Mouse (Mus musculus) mesoderm, embryonic 11.5 days (tissue): ENCODE data around the gene Ttc7.

Experiments
- DNase-seq: peaks from one replicate; pipeline ENCODE4 v3.0.0-alpha.2; 2012; ENCODE audit warnings: low read depth, low spot score

The Ttc7 gene

GRCm38 (mm10) chr17:87312924-87313870 lies 30.5 kb downstream of the Ttc7 start:
- DNase-seq = no peak

DNA sequence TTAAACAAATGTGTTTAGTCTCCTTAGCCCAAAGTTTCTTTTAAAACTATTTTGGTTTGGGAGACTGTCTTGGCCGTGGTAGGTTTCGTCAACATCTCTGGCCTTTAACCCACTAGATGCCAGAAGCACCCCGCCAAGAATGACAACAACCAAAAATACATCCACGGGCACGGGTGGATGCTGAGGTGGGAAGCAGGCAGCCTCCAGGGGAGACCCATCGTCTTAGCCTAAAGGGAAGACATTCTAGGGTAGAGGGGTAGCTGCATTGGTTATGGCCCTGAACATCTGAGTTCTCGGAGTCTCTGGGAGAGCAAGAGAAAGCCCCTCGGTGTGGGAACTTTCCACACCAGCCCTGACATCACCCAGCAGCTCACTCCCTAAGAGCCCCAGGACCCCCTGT lies 31.4 kb downstream of the Ttc7 start:
- no peak for DNase-seq

DNA sequence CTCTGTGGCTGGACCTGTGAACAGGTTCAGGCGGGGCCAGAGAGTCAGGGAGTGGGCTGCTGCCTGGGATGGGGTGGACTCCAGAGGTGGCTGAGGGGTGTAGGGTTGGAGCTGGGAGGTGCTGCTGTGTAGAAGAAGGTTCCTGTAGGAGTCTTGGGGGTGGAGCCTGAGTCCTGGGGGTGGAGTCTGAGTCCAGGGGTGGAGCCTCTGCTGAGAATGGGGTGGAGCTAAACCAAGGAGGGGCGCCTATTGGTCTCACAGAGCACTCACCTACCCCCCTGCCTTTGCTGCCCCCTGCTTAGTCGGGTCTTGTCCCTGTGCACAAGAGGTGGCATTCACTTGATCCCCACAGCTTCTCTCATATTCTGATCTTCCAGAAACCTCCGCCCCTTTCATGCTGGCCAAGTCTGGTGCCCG lies 31.9 kb downstream of the Ttc7 start:
- no peak for DNase-seq

GRCm38 (mm10) chr17:87315021-87315531 lies 32.4 kb downstream of the Ttc7 start:
- peak; percentile 88 for DNase-seq

- DNase-seq = no peak
Observed at GRCm38 (mm10) chr17:87315891-87316763, 33.4 kb downstream of the Ttc7 start.

DNA sequence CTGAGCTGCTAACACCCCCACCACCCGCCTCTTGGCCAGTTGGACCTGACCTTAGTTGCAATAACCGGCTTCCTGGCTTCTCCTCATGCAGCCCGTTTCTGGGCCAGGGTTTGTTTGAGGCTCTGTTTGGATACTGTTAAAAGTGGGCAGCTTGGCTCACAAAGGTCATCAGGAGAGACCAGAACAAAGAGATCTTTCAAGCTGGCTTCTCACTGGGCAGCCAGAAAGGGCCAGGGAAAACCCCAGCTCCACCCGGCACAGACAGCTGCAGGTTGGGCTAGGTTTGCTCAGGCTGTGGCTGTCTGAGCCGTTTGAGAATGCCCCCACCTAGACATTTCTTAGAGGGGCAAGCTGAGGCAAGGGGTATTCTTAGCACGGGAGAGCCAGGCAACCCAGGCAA lies 34.6 kb downstream of the Ttc7 start:
- DNase-seq = no peak

GRCm38 (mm10) chr17:87317947-87318346 lies 35.3 kb downstream of the Ttc7 start:
- DNase-seq = no peak

DNA sequence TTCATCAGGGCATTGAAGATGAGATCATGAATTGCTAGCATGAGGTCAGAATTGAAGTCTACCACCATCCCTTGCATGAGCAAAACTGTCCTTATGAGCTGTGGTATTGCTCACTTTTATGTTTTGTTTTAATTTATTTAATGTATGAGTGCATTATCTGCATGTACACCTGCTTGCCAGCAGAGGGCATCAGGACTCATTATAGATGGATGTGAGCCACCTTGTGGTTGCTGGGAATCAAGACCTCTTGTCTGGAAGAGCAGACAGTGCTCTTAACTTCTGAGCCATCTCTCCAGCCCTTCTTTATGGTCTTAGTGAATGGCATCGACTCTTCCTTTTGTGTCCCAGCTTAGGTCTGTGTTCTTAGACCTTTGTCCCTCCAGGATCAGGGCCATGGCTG lies 39.0 kb downstream of the Ttc7 start:
- DNase-seq = no peak

- DNase-seq = no peak
Observed at GRCm38 (mm10) chr17:87323215-87323614, 40.5 kb downstream of the Ttc7 start.

DNA sequence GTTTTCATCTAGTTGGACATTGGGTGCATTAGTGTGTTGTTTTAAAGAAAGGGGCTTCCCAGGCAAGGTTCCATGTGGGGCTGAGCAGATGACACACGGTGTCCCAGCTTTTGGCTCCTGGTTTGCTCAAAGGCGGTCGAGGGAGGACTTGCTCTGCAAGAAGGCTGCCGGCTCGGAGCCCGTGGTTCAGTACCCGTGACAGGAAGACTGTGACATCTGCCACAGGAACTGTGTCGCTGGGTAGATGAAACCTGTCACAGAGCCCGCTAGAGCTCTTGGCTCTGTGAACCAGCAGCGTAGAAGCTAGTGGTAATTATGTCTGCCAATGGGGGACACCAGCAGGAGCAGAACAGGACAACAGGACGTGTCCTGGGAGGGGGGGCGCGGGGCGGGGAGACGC lies 42.8 kb downstream of the Ttc7 start:
- DNase-seq = no peak

DNA sequence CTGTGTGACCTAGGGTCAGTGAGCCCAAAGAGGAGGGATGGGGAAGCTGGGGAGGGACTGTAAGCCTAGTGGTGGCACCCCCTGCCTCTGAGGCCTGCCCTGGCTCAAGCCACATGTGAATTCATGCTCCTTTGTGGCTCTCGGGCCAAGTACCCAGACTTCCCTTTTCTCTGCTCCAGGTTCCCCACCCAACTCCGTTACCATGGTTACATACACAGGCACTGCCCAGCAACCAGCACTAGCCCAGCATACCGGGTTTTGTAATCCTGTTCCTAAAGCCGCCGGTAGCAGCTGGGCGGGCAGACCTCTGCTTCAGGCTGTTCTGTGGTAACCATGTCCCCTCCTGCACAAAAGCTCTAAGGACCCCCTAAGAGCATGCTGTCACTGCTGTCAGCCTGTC lies 44.3 kb downstream of the Ttc7 start:
- peak; percentile 69 for DNase-seq

DNA sequence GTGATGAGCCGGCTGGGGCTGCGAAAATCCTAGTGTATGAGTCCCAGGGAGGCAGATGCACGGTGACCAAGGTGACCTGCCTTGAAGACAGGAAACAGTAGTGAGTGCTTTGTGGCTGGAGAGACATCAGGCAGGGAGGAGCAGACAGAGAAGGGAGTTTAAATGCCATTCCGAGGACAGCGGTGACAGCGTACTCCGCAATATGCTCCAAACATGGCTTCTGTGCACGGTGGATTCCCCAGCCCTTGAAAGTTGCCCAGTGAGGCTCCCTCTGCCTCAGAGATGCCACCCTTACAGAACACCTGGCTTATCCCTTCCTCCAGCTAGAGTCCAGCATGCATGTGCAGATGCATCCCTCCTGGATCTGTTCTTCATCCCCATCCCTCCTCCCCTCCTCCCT lies 45.0 kb downstream of the Ttc7 start:
- DNase-seq = no peak

DNA sequence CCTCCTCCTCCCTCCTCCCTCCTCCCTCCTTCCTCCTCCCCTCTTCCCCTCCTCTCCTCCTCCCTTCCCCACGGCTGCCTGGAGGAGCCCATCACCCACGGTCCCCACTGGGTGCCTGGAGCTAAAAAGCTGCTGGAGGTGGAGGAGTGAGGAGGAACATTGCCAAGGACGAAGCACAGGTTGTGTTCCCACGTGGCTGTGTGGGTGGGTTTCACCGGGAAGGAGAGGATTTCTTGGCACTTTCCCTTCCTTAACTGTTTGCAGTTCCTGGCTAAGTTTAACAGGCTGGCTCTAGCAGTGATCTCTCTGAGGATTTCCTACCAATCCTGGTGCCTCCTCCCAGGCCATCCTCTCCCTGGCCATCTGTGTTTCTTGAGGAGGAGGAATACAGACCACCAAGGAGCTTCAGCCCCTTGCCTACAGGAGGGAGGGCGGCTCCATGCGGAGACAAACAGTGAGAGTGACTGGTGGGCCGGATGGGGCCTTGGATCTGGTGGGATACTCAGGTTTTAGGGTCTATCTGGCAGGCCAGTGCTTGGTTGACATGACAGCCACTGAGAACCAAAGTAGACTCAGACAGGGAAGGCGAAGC lies 45.6 kb downstream of the Ttc7 start:
- DNase-seq = no peak

DNA sequence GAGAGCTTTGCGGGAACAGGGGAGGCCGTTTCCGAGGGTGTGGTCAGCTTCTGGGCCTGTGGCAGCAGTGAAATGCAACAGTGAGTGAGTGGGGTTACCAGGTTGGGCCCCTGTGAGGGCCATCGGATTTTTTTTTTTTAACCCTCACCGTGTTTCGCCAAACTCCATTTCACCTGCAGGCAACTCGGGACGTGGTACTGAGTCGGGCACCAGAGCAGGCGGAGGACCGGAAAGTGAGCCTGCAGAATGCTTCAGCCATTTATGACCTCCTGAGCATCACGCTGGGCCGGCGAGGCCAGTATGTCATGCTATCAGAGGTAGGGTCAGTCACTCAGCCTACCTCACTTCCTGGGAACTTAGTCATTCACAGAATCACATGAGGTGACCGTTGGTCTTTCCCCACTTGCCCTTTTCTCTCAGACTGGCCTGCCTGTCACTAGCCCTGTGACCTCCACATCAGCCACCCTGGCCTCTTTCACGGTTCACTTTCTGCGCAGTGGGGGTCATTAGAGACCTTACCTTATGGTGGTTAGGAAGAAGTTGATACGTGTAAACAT lies 46.5 kb downstream of the Ttc7 start:
- no peak for DNase-seq

- no peak for DNase-seq
Observed at GRCm38 (mm10) chr17:87330250-87330920, 47.7 kb downstream of the Ttc7 start.

DNA sequence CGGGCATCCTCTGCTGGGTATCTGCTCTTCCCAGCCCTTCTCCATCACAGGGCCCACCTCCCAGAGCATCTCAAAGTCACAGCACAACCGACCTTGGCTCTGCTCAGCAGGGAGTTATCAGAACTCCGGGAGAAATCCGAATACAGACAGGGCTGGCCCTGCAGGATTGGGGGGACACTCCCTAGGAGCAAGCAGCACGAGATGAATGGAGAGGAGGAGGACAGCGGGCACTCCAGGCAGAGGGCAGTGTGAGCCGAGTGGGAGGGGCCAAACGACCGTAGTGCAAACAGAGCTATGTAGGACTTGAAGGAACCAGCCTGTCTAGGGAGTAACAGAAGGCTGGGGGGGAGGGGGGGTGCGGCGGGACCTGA lies 48.2 kb downstream of the Ttc7 start:
- peak; percentile 66 for DNase-seq

- DNase-seq = no peak
Observed at GRCm38 (mm10) chr17:87331336-87332141, 48.9 kb downstream of the Ttc7 start.

DNA sequence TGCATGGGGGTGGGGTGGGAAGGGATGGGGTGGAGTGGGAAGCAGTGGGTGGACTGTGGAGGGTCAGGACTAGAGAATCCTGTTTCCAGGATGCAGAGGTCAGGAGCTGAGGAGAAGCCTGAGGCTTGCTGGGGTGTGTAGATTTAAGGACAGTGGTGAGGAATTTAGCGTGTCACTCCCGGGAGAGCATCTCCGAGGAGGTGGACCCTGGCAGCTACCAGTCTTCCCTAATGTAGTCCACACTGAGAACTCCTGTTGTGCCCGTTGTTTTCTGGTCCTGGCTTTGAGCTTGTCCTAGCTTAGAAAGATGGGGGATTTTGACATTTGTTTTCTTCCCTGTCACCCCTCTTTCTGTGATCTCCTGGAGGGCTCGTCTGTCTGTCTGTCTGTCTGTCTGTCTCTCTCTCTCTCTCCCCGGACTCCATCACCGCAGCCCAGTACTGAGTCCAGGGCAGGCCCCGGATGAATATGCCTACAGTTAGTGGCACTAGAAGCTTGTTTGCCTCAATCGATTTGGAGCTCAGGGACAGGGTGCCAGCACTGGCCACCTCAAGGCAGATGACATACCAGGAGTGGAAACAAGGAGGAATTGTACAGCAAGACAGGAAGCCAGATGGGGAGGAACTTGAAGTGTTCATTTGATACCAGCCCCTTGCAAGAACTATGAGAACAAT lies 49.6 kb downstream of the Ttc7 start:
- DNase-seq = no peak

GRCm38 (mm10) chr17:87332887-87333286 lies 50.2 kb downstream of the Ttc7 start:
- no peak for DNase-seq

DNA sequence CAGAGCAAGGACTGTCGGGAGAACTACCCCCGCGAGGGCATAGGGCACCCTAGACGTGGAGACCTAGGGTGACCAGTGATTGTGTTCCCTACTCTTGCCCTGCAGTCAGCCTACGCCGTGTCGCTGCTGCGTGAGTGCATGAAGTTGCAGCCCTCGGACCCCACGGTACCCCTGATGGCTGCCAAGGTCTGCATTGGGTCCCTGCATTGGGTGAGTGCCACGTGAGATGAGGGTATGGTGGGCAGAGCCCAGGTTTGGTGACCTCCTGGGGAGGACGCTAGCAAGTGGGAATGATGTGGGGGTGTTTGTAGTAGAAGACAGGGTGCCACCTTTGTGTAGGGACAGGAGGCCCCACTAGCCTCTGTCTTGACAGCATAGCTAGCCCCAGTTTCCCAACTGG lies 51.5 kb downstream of the Ttc7 start:
- DNase-seq = no peak
